Mouse (Mus musculus): ENCODE measurements around the gene Lrba. TPM values are rescaled to one million over a fixed set of nuclear protein-coding genes. Genes with fewer than 3 reads are reported as not detected.

The Lrba gene
- total RNA-seq, 2 experiments from 2014 or later: 19.5 to 21.2 TPM

GRCm38 (mm10) chr3:86818001-86818585 is 593.6 kb downstream of the Lrba start:
- intact Hi-C loops (cut with DNase I): no loop called here
- no peak for DNase-seq

DNA sequence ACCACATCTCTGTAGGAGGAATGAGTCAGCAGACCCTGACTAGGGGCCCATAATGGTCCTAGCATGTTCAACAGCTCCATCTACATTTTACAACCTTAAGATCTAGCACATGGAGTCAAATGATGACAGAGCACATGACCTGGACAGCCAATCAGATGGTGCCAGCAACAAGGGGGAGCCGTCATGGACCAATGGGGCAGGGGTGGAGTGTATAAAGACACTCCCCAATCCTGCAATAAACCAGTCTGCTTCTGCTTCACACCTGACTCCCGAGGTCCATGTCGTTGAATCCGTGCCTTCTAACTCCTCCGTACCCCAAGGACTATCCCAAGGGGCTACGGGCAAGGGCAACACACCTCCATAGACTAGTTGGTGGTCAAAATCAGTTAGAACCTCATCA is 594.9 kb downstream of the Lrba start:
- intact Hi-C loops (cut with DNase I): no loop called here

DNA sequence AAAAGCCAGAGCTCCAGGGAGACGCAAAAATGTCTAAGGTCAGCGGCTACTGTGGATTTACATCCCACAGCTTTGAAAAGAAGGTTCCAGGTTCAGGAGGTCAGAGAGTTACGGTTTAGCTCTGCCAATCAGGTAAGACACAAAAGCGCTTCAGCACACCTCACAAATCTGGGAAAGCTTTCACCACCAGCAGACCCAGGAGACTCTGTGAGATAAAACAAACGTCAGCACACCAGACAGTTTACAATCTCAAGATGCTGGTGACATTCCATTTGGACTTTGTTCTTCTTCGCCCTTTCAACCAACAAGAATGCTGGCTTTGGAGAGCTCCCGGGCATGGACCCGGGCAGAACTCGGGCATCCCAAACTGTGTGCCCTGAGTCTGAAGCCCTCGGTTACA is 595.9 kb downstream of the Lrba start:
- intact Hi-C loops (cut with DNase I): no loop called here
- no peak for DNase-seq

More for the DNA sequence above, 594.9 kb downstream of the Lrba start:
- DNase-seq: no peak

GRCm38 (mm10) chr3:86821383-86821782 is 596.9 kb downstream of the Lrba start:
- intact Hi-C loops (cut with DNase I): no loop called here
- no peak for DNase-seq

GRCm38 (mm10) chr3:86827506-86827905 is 603.0 kb downstream of the Lrba start:
- intact Hi-C loops (cut with DNase I): no loop called here
- DNase-seq: no peak

GRCm38 (mm10) chr3:86832115-86832514 is 607.6 kb downstream of the Lrba start:
- intact Hi-C loops (cut with DNase I): no loop called here
- DNase-seq: no peak

Other genes with a start within 250 kb of the Lrba start
- gene Prss48, start 222.2 kb upstream of the Lrba start, total RNA-seq (2021): not detected
- gene Rps3a1, start 82.0 kb upstream of the Lrba start, total RNA-seq (2021): 100 to 1,000 TPM; 441 to 496 TPM